Mouse (Mus musculus): ENCODE measurements around the gene Slc25a44. TPM values are rescaled to one million over a fixed set of nuclear protein-coding genes. Genes with fewer than 3 reads are reported as not detected.

Gene Slc25a44
- polyA plus RNA-seq, 1 experiment from 2014 or later = 14.9 TPM

GRCm38 (mm10) chr3:88425708-88426420 is 925 bp upstream of the Slc25a44 start:
- Histone ChIP-seq H3K4me3 (peak overlapping the region; percentile 76; the same call in 1 of the 2 replicates), H3K36me3 (peaks cover 7% of the 10 kb centered on the region), H3K4me2 (peak overlapping the region; percentile 59), H3K9me3 (replicated peaks) (no peaks in the 10 kb centered on the region), H3K27ac (no peak overlapping the region), H3K4me1 (peaks cover 51% of the 10 kb centered on the region), H3K9ac (no peak overlapping the region), H3K27me3 (replicated peaks) (no peaks in the 10 kb centered on the region)
- ATAC-seq = no peak
- 71% methylated on average over 10 of the region's 10 CpGs for WGBS (ENCODE audit: insufficient replicate concordance)

- 7% methylated on average over 2 of the region's 2 CpGs for WGBS (ENCODE audit: insufficient replicate concordance)
- Histone ChIP-seq H3K36me3 (peaks cover 12% of the 10 kb centered on the region), H3K4me1 (peaks cover 51% of the 10 kb centered on the region)
Observed at GRCm38 (mm10) chr3:88425330-88425689, 371 bp upstream of the Slc25a44 start.

GRCm38 (mm10) chr3:88422020-88422720 is 2.8 kb downstream of the Slc25a44 start:
- Histone ChIP-seq H3K4me1 (peaks cover 63% of the 10 kb centered on the region), H3K4me2 (peak overlapping the region; percentile 37), H3K27me3 (replicated peaks) (no peaks in the 10 kb centered on the region), H3K9me3 (replicated peaks) (no peaks in the 10 kb centered on the region), H3K9ac (no peak overlapping the region; the same call in none of the 2 replicates), H3K4me3 (no peak overlapping the region), H3K36me3 (peaks cover 44% of the 10 kb centered on the region), H3K27ac (peak overlapping the region; percentile 66)
- no peak for ATAC-seq
- 32% methylated on average over 9 of the region's 9 CpGs for WGBS (ENCODE audit: insufficient replicate concordance)

More at GRCm38 (mm10) chr3:88425330-88425689, 371 bp upstream of the Slc25a44 start:
- no peak for ATAC-seq
- Histone ChIP-seq H3K27ac (no peak overlapping the region; the same call in 1 of the 2 replicates), H3K9ac (no peak overlapping the region), H3K4me2 (peak overlapping the region; percentile 59), H3K9me3 (replicated peaks) (no peaks in the 10 kb centered on the region), H3K4me3 (peak overlapping the region; percentile 76), H3K27me3 (replicated peaks) (no peaks in the 10 kb centered on the region)

GRCm38 (mm10) chr3:88420771-88421170 is 4.2 kb downstream of the Slc25a44 start:
- Histone ChIP-seq H3K27me3 (replicated peaks) (no peaks in the 10 kb centered on the region), H3K9ac (no peak overlapping the region), H3K4me1 (peaks cover 71% of the 10 kb centered on the region), H3K9me3 (replicated peaks) (no peaks in the 10 kb centered on the region), H3K4me3 (no peak overlapping the region), H3K4me2 (no peak overlapping the region), H3K27ac (no peak overlapping the region), H3K36me3 (peaks cover 58% of the 10 kb centered on the region)
- no peak for ATAC-seq
- 86% methylated on average over 19 of the region's 19 CpGs for WGBS (ENCODE audit: insufficient replicate concordance)

DNA sequence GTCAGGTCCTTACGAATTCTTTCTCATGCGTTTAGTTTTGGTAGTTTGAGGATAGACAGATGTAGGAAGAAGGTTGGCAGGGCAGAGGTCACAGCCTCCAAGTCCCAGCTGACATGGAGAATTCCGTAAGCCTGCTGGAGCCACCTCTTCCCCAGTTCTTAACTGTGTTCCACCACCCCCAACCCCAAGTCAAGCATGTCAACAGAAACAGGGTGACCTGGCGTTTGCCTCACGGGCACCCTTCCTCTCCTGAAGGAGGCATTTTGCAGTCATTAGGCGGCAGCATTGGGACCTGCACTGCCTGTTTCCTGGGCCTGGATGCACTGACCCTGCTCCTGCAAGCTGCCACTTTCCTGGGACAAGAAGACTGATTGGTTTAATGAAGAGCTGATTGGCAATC is 6.9 kb downstream of the Slc25a44 start:
- Histone ChIP-seq H3K36me3 (peaks cover 85% of the 10 kb centered on the region), H3K9me3 (replicated peaks) (no peaks in the 10 kb centered on the region), H3K4me1 (peaks cover 70% of the 10 kb centered on the region), H3K27me3 (replicated peaks) (no peaks in the 10 kb centered on the region), H3K9ac (no peak overlapping the region), H3K27ac (no peak overlapping the region), H3K4me2 (no peak overlapping the region), H3K4me3 (no peak overlapping the region)
- no peak for ATAC-seq
- WGBS (ENCODE audit: insufficient replicate concordance) = 78% methylated on average over 6 of the region's 6 CpGs

- Histone ChIP-seq H3K9me3 (replicated peaks) (no peaks in the 10 kb centered on the region), H3K9ac (peak overlapping the region; percentile 22), H3K27ac (peak overlapping the region; percentile 32; the same call in 1 of the 2 replicates), H3K36me3 (peaks cover 97% of the 10 kb centered on the region), H3K27me3 (replicated peaks) (no peaks in the 10 kb centered on the region), H3K4me2 (no peak overlapping the region; the same call in 1 of the 2 replicates), H3K4me1 (peaks cover 74% of the 10 kb centered on the region), H3K4me3 (no peak overlapping the region)
- peak; percentile 18; the same call in 1 of the 2 replicates for ATAC-seq
- 67% methylated on average over 4 of the region's 4 CpGs for WGBS (ENCODE audit: insufficient replicate concordance)
Observed at GRCm38 (mm10) chr3:88415668-88416067, 9.3 kb downstream of the Slc25a44 start.

DNA sequence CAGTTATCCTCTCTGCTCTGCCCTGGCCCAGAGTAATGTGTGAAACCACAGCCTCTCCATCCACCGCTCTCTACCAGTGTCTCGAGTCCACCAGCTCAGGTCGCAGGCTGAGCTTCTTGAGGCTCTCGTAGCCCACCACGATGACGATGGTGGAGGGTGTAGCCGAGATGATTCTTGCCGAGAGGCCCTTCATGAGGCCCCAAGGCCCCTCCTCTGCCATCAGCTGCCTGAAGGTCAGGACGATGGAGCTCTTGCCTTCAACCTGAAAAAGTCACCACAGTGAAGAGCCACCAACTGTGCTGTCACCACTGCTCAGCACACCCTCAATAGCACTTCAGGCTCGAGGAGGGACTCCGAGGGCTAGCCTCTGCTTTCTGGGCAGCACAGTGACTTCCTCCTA is 12.3 kb downstream of the Slc25a44 start:
- peaks cover 82% of the 10 kb centered on the region for H3K4me1 ChIP-seq
- no peak overlapping the region for H3K4me2 ChIP-seq
- 76% methylated on average over 11 of the region's 11 CpGs for WGBS (ENCODE audit: insufficient replicate concordance)
- peak overlapping the region; percentile 93 for H3K27ac ChIP-seq
- H3K27me3 ChIP-seq (replicated peaks) = no peaks in the 10 kb centered on the region
- peaks cover 79% of the 10 kb centered on the region for H3K36me3 ChIP-seq
- H3K9ac ChIP-seq = no peak overlapping the region
- no peak for ATAC-seq
- no peaks in the 10 kb centered on the region for H3K9me3 ChIP-seq (replicated peaks)
- H3K4me3 ChIP-seq = no peak overlapping the region

DNA sequence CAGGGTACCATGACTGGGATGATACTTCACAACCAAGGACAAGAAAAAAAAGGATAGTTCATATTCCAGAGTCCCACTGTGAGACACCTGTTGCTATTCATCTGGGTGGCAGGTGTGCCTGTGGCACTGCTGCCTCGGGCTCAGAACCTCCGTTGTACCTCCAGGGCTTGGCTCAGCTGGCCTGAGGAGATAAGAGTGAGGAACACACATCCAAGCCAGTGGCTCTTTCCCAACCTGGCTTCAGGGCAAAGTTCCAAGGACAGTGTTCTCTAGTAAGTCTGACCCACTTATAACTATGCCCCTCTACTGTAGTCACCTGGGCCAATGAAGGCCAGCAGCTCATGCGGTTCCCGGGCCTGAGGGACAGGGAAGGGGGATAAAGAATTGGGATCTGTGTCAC is 13.3 kb downstream of the Slc25a44 start:
- Histone ChIP-seq H3K4me3 (0 out of 2 replicates have a peak overlapping the region, but pooled peaks have one; percentile 5), H3K27ac (peak overlapping the region; percentile 93), H3K4me1 (peaks cover 82% of the 10 kb centered on the region), H3K27me3 (replicated peaks) (no peaks in the 10 kb centered on the region), H3K9ac (peak overlapping the region; percentile 91), H3K36me3 (peaks cover 71% of the 10 kb centered on the region), H3K4me2 (peak overlapping the region; percentile 91), H3K9me3 (replicated peaks) (no peaks in the 10 kb centered on the region)
- ATAC-seq = peak; percentile 59
- 56% methylated on average over 4 of the region's 4 CpGs for WGBS (ENCODE audit: insufficient replicate concordance)

GRCm38 (mm10) chr3:88410645-88411031 is 14.3 kb downstream of the Slc25a44 start:
- no peaks in the 10 kb centered on the region for H3K9me3 ChIP-seq (replicated peaks)
- peak overlapping the region; percentile 91 for H3K9ac ChIP-seq
- no peaks in the 10 kb centered on the region for H3K27me3 ChIP-seq (replicated peaks)
- ATAC-seq = no peak
- H3K36me3 ChIP-seq = peaks cover 69% of the 10 kb centered on the region
- peak overlapping the region; percentile 93 for H3K27ac ChIP-seq
- H3K4me2 ChIP-seq = peak overlapping the region; percentile 91
- WGBS (ENCODE audit: insufficient replicate concordance) = 24% methylated on average over 7 of the region's 7 CpGs
- peak overlapping the region; percentile 75 for H3K4me3 ChIP-seq
- peaks cover 77% of the 10 kb centered on the region for H3K4me1 ChIP-seq

GRCm38 (mm10) chr3:88409741-88410644 is 14.9 kb downstream of the Slc25a44 start, which contains the start of gene Pmf1:
Pmf1 (minus strand) TSS chr3:88410331.
- ATAC-seq = peak; percentile 90
- H3K4me1 ChIP-seq = peaks cover 71% of the 10 kb centered on the region
- WGBS (ENCODE audit: insufficient replicate concordance) = under 1% methylated on average over 54 of the region's 54 CpGs

GRCm38 (mm10) chr3:88408953-88409352 is 16.0 kb downstream of the Slc25a44 start:
- peak overlapping the region; percentile 75 for H3K4me3 ChIP-seq
- H3K9ac ChIP-seq = peak overlapping the region; percentile 91
- H3K27me3 ChIP-seq (replicated peaks) = no peaks in the 10 kb centered on the region
- peak overlapping the region; percentile 93 for H3K27ac ChIP-seq
- H3K4me2 ChIP-seq = peak overlapping the region; percentile 91
- WGBS (ENCODE audit: insufficient replicate concordance) = 48% methylated on average over 5 of the region's 5 CpGs
- H3K36me3 ChIP-seq = peaks cover 67% of the 10 kb centered on the region
- H3K9me3 ChIP-seq (replicated peaks) = no peaks in the 10 kb centered on the region
- H3K4me1 ChIP-seq = peaks cover 67% of the 10 kb centered on the region
- no peak for ATAC-seq

More at GRCm38 (mm10) chr3:88409741-88410644, 14.9 kb downstream of the Slc25a44 start, which contains the start of gene Pmf1:
- Histone ChIP-seq H3K4me2 (peak within 1 kb of the TSS; percentile 91), H3K36me3 (peaks cover 67% of the 10 kb centered on the region), H3K4me3 (peak within 1 kb of the TSS; percentile 75), H3K27ac (peak within 1 kb of the TSS; percentile 93), H3K9ac (peak within 1 kb of the TSS; percentile 91), H3K9me3 (replicated peaks) (no peaks in the 10 kb centered on the region), H3K27me3 (replicated peaks) (no peaks in the 10 kb centered on the region)
